Mouse (Mus musculus) kidney, adult 11 months (tissue): ENCODE measurements around the gene Nos1.

Source experiments
- DNase-seq: peaks from one replicate; pipeline ENCODE4 v3.0.0; 2022

The Nos1 gene

DNA sequence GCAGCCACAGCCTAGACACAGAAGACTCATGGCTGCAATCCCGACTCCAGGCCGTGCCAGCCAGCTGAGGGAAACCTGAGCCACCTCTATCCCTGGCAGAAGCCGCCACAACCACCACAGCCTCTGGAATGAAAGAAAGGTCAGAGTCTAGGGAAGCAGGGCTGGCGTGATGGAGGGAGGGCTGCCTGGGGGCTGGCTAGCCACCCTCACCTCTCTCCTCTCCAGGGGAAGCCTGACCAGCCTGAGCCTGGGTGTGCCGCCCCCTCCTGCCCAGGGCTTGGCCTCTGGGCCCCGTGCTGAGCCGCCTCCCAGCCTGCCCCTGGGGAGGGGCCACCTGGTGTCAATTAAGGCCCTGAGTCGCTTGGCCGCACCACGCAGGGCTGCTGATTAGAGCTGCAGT lies at the start of gene Nos1:
Gene Nos1 (plus strand): TSS at position 352 of the 400 bp plus-strand sequence.
- DNase-seq = peak; percentile 32

DNA sequence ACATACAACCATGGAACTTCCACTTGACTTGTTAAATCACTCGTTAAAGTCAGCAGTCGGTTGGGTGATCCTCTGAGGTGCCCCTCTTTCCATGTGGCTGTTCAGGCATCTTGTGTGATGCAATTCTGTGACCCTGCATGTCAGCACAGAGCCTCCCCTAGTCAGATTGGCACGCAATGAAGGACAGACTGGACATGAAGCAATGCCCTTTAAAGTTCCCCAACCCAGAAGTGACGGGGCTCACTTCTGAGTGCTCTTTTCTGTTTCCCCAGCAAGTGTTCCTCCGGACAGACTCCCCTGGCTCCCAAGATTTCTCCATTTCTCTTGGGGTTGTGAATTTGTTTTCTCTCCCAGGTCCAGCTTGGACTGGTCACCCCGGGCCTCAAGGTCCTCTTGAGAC lies 49.5 kb upstream of the Nos1 start:
- no peak for DNase-seq

DNA sequence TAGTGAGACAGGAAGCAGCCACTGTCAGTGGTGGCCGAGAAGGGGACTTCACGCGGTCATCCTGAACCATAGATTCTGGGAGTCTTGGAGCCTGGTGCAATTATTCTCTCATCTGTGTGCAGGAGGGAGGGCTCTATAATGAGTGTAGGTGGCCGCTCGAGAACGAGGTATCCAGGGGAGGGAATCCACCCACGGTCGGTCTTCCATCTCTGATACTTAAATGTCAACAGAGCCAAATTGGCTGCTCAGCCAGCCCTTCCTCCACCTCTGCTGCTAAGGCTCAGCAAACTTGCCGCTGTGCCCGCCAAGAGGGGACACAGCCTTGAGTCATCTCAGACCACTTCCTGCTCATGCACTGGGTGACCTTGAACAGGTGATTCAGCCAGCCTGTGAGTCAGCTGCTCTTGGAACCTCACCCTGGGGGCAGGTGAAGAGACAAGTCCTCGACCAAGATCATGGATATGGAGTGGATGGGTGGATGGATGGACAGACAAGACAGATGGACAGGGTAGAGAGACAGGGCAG lies 36.1 kb upstream of the Nos1 start:
- DNase-seq = no peak

DNA sequence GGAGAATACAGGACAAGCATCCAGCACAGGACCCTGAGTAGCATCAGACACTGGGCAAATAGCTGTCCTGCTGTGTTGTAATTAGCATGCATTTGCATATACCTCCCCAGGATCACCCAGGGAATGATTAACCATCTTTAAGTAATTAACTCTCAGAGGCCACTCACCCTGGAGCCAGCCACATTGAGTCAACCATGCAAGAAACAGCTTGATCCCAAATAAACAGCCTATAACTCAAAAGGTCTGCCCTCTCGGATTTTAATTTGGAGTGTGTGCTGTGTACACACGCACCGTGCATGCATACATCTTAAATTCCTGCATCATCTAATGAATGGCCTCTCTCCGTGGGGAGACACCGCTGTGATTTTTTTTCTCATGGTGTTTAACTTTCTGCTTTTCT lies 31.5 kb upstream of the Nos1 start:
- DNase-seq = peak; percentile 65

DNA sequence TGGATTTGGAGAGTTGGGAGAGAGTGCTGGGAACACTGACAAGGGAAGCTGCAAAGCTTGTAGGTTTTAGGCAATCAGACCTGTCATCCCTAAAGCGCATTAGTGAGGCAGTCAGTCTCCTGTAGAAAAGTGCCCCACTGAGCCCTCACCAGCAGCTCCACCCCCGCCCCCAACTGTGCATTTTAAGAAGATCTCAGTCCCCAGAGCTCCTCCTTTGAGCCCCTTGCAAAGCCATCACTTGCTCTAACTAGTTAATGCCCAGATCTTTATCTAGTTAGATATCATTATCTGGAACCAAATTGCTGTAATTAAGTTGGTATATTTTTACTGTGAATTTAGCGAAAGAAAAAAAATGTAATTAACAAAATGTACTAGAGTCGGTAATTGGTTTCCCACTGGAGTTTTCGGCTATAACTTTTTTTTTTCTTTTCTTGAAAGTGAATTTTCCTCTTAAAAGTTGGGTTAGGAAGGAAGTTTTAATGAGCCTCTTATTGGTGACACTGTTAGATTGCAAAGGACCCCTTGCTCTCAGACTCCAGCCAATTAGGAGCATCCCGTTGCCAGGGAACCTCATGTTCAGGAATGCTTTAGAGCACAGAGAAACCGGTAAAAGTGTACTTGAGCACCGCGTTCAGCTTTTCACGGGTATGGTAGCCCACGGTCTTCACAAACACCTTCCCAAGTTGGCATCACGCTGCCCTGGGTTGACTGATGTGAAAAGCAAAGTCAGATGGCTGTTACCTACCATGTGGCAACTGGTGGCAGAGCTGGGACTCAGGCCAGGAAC lies 22.9 kb upstream of the Nos1 start:
- no peak for DNase-seq

DNA sequence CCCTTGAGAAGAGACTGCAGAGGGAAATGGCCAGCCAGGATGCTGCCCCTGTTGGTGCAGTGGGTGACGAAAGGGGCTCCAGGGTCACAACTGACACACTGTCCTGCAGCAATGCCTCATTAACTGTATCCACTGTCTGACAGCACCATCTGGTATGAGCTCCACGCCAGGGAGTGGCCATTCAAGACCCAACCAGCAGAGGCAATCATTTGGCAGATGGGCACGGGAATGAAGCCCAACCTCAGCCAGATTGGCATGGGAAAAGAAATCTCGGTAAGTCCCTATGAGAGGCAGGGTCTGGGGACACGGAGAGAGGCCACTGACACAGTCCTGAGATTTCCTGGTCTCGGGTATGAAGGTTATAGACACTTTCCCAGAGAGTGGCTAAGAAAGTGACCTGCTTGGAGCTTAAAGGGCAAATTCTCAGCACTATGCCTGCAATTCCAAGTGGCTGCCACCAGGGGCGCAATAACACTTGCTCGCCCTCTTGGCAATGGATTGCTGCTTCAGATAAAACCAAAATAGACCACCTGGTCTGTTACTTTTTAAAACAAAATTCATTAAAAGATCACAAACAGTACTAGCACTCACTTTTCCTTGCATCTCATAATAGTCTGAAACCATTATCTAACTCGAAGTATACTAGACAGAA lies 19.5 kb upstream of the Nos1 start:
- DNase-seq = no peak

DNA sequence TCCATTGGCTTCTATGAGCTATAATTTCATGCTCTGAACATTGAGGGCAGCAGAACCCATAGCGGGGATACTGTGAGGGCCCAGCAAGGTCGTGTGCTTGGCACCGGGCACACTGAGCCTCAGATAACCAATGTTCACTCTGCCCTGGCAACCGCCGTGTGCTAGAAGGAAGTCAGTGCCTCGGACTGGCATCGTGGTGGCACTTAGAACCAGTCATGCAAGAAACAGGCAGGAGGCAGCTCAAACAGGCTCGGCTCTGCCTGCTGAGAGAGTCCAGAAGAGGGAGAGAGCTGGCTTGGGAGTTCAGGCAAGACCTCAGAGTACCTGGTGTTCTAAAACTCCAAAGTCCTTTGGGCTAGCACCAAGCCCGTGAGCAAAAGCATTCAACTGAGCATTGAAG lies 16.3 kb upstream of the Nos1 start:
- DNase-seq = peak; percentile 90

DNA sequence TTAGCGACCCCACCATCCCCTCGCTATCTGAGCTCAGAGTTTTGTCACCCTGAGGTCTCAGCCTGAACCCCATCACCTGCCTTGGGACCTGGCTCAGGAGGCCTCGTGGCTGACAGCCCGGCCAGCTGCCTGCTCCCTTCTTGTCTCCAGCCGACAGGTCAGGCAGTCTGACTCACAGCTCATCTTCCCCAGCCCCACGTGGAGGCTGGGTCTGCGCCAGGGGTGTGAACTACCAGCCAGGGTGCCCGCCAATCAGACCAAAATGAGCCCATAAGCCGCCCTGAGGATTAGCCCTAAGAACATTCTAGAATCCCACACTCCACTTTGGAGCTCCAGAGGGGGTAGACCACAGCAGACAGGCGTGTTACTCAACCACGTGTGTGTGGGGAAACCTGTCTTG lies 1.7 kb upstream of the Nos1 start:
- no peak for DNase-seq

DNA sequence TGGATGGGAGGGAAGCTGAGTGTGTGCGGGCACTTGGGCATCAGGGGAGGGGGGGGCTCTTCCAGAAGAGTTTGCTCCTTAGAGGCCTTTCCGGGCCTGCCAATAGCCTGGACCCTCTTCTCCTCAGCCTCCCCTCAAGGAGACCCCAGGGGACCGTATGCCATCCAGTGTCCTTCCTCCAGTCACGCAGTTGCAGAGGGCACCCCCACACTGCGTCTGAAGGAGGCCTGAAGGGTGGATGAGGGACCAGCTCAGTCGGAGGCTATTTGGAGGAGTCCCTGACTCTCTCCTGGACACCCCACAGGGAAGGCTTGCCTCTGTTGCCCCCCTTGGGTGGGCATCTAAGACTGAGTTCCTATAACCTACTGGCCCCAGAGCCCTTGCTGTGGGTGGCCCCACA lies 346 bp downstream of the Nos1 start:
- DNase-seq = no peak

DNA sequence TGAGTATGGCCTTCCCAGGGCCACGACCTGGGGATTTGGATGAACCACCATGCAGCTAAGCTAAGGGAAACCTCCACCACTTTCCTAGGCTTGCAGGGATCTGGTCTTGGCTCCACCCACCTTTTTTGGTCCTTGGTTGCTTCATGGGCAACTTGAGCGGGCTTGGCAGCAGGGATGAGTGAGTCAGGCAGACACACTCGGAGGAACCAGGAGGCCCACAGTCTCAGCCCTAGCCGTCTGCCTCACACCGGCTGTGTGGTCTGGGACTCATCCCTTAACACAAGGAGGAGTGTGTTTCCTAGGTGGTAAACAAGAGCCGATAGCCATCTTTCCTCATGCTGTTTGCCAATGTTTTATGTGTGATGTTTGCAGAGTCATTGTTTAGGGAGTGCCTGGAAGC lies 9.2 kb downstream of the Nos1 start:
- DNase-seq = no peak

DNA sequence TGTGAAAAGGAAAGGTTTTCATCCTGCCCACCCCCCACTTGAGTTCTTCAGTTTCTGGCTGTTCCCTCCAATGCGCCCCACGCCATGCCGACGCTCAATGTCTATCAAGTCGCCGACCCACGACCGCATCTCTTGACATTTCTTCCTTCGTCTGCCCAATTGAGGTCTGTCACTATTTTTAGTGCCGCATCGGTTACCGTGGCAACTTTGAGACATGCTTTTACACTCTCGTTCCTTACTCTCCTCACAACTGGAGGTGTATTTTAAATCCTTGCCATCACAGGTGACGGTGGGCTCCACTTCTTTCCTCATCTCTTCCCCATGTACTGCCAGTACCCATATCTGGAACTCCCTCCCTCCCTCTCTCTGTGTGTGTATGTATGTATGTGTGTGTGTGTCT lies 11.0 kb downstream of the Nos1 start:
- no peak for DNase-seq

DNA sequence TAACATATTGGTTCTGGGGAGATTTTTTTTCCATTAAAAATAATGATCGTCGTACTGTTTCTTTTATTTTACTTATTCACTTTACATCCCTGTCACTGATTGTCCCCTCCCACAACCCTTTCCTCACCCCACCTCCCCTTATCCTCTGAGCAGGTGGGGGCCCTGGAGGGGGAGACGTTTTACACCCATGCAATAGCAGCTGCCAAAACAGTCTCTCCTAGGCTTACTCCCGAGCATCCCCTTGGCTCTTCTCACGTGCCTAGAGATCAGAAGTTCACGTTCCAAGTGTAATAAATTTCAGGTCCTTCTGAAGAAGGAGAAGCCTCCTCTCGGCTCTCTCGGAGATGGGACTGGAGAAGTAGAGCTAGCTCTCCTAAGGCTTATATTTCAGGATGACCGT lies 20.0 kb downstream of the Nos1 start:
- no peak for DNase-seq

DNA sequence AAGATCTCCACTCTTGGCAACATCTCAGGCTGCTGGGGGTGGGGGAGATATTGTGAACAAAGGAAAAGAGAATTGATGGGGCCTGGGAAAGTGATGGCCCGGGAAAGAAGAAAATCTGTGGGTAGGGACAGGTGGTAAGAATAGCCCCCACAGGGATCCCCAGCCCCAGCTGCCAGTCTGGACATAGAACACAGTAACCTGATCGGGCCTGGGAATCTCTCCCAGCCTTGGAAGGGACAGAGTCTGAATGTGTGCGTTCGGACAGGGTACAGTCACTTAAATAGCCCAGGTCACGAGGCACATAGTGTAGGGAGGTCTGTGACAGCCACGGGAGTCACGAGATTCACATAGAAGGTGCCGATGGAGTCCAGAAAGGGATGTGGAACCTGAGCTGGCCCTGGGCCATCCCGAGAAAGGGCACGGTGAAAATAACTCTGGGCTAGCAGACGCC lies 21.3 kb downstream of the Nos1 start:
- DNase-seq = no peak

DNA sequence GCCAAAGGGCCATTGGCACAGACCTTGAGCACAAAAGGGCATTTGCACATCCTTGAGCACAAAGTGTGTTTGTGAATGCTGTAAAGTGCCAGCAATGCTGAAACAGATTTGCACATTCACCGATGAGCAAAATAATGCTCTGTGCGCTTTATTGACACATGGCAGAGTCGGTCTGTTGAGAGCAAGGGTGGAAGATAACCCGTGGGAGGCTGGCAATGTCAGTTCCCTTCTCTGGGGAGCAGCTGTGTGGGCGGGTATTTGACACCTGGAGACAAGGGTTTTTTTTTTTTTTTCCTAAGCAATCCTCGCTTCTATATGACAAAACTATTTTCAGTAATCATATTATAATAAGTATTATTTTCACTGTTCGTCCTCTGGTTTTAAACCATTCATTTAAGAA lies 22.7 kb downstream of the Nos1 start:
- DNase-seq = no peak

DNA sequence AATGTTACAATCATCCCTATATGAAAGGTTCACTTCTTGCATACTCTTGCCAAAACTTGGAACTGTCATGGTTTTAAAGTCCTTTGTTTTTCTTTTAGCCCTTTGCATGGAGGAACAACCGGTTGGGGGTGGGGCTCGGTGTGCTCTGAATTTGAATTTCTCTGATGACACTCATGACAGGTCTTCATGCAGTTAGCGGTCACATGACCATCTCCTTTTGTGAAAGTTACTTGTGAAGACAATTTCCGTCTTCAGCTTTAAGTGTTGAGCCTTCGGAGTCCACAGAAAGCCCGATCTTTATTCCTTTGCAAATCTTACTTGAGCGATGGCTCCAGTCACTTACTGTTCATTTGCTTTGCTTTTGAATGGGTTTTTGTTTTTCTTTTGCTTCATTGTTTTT lies 30.1 kb downstream of the Nos1 start:
- no peak for DNase-seq

DNA sequence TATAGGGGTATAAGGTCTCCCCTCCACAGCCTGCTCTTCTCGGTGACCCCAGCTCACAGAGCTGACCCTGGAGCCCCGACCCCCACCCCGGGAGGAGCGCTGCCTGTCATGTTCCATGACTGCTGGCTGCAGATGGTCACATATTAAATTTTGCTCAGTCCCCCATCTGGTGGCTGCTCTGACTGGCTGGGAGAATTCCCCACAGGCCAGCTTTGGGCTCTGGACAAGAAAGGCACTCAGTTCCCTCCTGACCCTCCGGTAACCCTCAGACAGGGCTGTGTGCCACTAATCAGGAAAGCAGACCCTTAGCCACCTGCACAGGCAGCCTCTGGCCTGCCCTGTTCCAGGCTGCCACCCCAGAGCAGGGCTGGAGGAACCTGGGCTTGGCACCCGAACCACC lies 38.0 kb downstream of the Nos1 start:
- no peak for DNase-seq

DNA sequence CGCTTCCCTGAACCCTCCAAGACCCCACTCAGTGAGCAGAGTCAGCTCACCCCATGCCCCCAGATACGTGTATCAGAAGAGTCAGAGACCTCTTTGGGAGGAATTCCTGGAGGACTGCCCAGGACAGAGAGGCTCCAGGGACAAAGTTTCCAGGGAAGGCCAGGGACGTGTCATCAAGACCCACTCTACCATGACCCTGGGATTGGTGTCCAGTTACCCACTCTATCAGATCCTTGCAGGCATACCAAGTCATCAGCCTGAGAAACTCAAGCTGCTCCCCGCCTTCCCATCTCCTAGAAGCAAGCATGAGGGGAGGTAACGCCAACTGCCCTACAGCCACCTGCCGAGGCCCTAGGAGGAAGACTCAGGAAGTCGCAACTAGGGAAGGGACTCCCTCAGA lies 39.6 kb downstream of the Nos1 start:
- no peak for DNase-seq

DNA sequence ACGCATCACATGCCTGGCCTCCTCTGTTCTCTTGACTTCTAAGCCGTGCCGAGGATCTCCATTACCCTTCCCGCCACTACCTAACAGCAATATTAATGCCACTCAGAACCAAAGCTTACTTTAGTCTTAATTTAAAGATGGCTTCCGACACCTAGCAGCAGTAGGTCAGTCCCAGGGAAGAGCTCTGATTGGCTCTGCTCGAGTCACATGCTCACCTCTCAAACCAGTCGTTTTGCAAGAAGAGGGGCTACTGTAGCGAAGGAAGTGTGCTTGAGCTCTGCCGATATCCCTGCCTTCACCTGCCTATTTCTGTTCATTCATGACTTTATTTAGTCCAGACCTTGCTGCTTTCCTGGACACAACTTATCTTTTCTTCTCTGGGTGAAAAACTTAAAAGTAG lies 43.0 kb downstream of the Nos1 start:
- no peak for DNase-seq

DNA sequence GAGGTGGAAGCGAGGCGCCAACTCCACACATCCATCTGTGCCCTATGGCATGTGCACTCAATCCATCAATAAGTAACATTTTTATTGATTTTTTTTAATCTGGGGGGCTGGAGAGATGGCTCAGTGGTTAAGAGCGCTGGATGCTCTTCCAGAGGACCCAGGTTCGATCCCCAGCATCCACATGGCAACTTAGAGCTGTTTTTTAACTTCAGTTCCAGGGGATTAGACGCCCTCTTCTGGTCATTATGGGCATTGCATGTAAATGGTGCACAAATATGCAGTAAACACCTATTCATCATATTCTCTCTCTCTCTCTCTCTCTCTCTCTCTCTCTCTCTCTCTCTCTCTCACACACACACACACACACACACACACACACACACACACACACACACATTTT lies 43.7 kb downstream of the Nos1 start:
- no peak for DNase-seq

DNA sequence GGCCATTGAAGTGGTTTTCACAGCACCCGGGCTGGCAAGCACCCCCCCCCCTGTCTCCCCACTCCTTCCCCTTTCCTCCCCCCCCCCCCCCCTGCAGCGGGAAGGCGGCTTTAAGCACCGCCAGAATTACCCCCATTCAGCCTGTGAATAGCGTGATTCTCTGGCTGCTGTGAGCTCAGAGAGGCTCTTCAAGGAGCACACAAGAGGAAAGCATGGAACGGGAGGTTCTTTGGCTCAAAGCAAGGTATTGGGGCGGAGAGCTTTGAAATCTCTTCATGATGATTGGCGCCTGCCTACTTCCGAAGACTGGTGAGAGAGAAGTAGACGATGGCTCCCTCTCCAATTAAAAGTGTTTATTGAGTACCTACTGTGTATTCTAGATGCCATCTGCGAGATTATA lies 44.5 kb downstream of the Nos1 start:
- DNase-seq = no peak

DNA sequence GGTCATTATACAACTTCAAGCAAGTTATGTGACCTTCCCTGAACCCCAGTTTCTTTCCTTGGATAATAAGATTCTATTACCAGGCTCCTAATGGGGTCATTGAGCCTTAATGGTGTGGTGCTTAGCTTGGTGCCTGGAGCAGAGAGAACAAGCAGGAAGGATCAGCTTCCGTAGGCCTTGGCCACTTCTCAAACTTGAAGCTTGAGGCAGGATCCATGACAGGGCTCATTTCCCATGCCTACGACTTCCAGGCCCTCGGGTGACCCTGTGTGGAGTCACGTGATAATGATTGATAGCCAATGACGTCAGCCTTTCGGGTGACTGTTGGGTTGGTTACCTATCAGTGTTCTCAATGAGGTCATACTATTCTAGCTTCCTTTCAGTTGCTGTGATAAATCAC lies 46.5 kb downstream of the Nos1 start:
- DNase-seq = peak; percentile 7

DNA sequence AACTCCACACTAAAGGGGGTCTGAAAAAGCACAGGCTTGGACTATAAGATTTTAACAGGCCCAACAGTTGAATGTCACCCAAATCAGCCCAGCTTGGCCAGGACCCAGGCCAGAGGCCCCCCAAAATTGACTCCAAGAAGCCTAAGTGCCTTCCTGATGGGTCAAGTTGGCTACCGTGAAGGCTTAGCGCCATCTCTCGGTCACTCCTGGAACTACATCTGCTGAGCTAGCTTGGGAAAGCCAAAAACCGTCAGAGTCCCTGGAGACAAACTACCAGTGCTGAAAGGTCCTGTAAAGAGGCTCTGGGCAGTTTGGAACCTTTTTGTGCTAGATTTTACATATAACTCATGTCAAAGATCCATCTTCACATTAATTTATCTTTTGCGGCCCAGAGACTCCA lies 56.1 kb downstream of the Nos1 start:
- DNase-seq = peak; percentile 26

DNA sequence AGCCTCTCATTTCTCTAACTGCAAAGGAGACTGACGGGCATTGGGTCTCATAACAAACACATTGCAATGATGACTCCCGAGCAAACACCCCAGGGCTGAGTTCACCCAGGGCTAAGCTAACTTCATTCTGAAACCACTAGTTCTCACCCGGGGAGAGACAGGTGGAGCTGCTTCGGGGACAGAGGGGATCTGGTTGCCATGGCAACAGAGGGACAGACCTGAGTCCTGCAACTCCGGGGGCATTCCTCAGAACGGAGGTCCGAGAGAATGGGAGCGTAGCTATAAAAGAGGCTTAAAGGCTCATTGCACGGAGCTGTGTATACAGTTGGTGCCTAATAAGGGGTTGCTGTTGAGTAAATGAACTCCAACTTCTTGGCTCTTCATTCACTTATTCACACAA lies 56.9 kb downstream of the Nos1 start:
- DNase-seq = no peak

DNA sequence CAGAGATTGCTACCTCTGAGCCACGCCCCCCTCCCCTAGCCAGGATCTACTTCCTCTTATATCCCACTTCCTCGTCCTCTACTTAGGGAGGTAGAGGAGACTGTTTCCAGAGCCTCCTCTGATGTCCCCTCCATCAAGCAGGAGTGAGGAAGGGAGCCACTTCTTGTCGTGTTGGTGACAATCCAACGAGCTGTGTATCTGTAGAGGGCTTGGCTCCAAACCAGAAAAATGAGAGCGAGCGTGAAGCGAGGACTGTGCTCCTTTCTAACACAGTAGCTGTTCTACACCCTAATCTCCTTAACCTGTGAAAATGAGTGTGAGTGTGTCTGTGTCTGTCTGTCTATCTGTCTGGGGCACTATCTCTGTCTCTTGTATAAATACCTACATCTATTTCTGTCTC lies 58.7 kb downstream of the Nos1 start:
- DNase-seq = no peak

DNA sequence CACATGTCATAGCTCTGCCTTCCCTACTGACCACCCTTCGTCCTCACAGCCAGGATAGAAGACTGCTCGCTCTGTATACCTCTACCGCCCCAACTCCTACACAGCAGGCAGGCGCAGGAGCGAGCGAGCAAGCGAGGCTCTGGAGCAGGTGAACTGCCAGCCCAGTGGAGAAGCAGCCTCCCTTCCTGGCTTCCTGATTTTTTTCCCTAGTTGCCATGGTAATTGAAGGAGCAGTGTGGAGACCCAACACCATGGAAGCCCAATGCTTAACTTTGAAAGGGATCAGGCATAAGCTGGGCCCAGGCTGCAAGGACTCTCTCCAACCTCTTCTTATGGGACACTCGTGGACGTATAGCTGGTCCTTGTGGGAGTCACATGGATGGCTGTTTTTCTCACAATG lies 59.4 kb downstream of the Nos1 start:
- no peak for DNase-seq
